In the genomic region with DNA sequence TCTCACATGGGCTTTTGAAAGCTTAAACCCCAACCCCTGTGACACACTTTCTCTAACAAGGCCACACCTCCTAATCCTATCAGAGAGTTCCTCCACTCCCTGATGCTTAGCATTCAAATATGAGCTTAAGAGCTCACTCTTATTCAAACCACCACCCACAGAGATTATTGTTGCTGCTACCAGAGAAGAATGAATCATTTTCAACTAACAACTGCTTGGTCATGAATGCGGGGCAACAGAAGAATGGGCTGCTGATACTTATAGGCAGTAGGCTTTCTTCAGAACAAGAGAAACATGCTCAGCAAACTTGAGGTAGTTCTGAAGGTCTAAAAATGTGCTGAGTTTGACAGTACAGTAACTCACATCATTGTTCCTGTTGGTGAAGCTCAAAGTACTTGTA, we compare ENCODE assay signal across 30 mouse cellular contexts.
"Had no signal": no experiment of that assay in that cellular context is flagged by ENCODE, and none has a peak within 500 bp of the region (broad histone marks: within the 10 kb centered on the region; RNA-seq: fewer than 3 reads in every experiment).

No protein-coding gene starts in this region.

- H3K36me3 ChIP-seq: heart, embryonic 15.5 days; hindbrain, embryonic 12.5 days; intestine, embryonic 15.5 days; kidney, embryonic 15.5 days had no signal

- H3K4me3 ChIP-seq: heart, embryonic 12.5 days; heart, embryonic 13.5 days; heart, embryonic 15.5 days; hindbrain, embryonic 10.5 days; hindbrain, embryonic 12.5 days; hindbrain, embryonic 13.5 days; hindbrain, embryonic 15.5 days; intestine, embryonic 15.5 days; kidney, embryonic 15.5 days; layer of hippocampus, adult 2 months; left cerebral cortex, adult 2 months had no signal

- H3K27me3 ChIP-seq: heart, embryonic 12.5 days; heart, embryonic 13.5 days; heart, embryonic 15.5 days; hindbrain, embryonic 12.5 days; hindbrain, embryonic 13.5 days; hindbrain, embryonic 15.5 days; intestine, embryonic 15.5 days; kidney, embryonic 15.5 days had no signal

- H3K9ac ChIP-seq: heart, embryonic 12.5 days; heart, embryonic 13.5 days; heart, embryonic 15.5 days; hindbrain, embryonic 12.5 days; hindbrain, embryonic 13.5 days; hindbrain, embryonic 14.5 days; hindbrain, embryonic 15.5 days; intestine, embryonic 15.5 days; kidney, embryonic 15.5 days had no signal

- H3K4me1 ChIP-seq: heart, embryonic 12.5 days; heart, embryonic 13.5 days; heart, embryonic 15.5 days; hindbrain, embryonic 10.5 days; hindbrain, embryonic 12.5 days; hindbrain, embryonic 13.5 days; hindbrain, embryonic 15.5 days; intestine, embryonic 15.5 days; kidney, embryonic 15.5 days had no signal

- DNase-seq: heart, postnatal 10 days; heart, postnatal 14 days; heart, postnatal 36 days; heart, postnatal 4 days; kidney, adult 11 months; kidney, adult 18-20 months; kidney, adult 2 months; kidney, adult 8-10 months; kidney, adult 9 months; kidney, postnatal 10 days; kidney, postnatal 14 days; kidney, postnatal 25 days; kidney, postnatal 36 days; kidney, postnatal 4 days; layer of hippocampus, adult 9-11 months; layer of hippocampus, postnatal 36 days had no signal

- H3K27ac ChIP-seq: heart, embryonic 13.5 days; heart, embryonic 15.5 days; hindbrain, embryonic 10.5 days; hindbrain, embryonic 12.5 days; hindbrain, embryonic 13.5 days; hindbrain, embryonic 14.5 days; hindbrain, embryonic 15.5 days; hindbrain, postnatal 0 days; intestine, embryonic 15.5 days; kidney, embryonic 15.5 days; kidney, postnatal 0 days; layer of hippocampus, adult 2 months; left cerebral cortex, adult 2 months had no signal
